Mouse (Mus musculus): ENCODE data around the gene Cryz. TPM values are rescaled to one million over a fixed set of nuclear protein-coding genes. Genes with fewer than 3 reads are reported as not detected.

The Cryz gene
- 15.6 and 19.9 TPM in 2 replicates for polyA plus RNA-seq (2015; fragmentation: Nextera tagmentation; extraction: Ambion mirVana)

GRCm38 (mm10) chr3:154596488-154596933, at the start of gene Cryz:
Cryz (plus strand) TSS chr3:154596711.

GRCm38 (mm10) chr3:154596934-154597554, 533 bp downstream of the Cryz start, which contains the start of gene Tyw3:
Tyw3 (minus strand) TSS chr3:154597104.

DNA sequence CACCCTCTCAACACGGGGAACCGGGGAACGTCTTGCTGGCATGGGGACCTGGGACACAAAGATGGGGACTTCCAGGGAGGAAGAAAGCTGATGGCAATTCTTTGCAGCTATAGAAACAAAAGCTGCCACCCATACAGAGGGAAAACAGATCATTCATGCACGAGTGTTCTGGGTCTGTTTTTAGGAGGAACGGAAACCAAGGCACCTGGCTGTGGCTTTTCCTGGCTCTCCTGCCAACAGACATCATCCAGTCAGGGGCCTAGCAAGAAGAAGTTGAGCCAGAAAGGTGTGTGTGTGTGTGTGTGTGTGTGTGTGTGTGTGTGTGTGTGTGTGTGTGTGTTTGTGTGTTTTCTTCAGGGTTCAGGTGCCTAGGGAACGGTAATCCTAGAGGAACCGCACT, 67.0 kb downstream of the Cryz start, which contains the start of gene Erich3:
Erich3 (plus strand) TSS at position 315 of the 400 bp plus-strand sequence.

Other genes starting within 250 kb of the Cryz start
- gene Tyw3, start 393 bp downstream of the Cryz start, polyA plus RNA-seq (2015; fragmentation: Nextera tagmentation; extraction: Ambion mirVana) = 3.3 and 5.4 TPM in 2 replicates
- 0.17 and 0.65 TPM in 2 replicates for gene Erich3, start 67.1 kb downstream of the Cryz start, polyA plus RNA-seq (2015; fragmentation: Nextera tagmentation; extraction: Ambion mirVana)

Data from adrenal gland, postnatal 0 days (tissue).